Mouse (Mus musculus): Measurements from ENCODE around the gene C2cd5.

C2cd5 gene

DNA sequence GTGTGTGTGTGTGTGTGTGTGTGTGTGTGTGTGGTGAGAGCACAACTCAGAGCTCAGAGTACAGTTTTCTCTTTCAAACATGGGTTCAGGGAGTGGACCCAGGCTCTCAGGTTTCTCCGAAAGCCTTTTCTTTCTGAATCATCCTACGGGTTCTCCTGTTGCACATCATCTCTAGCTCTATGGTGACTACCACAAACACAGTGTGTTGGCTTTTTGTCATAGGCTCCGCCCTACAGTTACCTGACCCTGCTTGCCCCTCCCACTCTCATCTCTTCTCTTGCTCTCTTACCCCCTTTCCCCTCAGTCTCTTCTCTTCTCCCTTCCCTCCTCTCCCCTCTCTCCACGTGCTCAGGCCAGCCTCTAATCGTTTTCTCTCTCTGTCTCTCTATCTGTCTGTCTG, 15.6 kb upstream of the C2cd5 start:
- no peak for DNase-seq (ENCODE audit: low spot score in 2 of 2)

DNA sequence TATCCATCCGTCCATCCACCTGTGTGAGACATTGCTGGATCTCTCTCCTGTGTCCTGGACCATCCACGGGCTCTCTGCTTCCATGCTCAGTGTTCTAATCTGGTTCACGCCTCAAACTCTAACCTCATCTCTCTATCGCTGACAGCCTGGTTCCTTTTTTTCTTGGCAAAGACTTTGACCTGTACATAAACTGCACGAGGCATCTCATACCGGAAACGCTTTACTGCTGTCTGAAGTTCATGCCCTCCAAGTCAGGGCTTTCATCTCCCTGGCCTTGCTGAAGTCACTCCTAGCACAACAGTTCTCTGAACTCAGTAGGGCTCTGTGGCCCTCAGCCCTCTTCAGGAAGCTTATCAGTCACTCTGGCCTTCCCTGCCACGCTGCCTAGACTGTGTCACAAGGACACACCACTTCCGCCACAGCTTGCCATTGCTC, 15.1 kb upstream of the C2cd5 start:
- peak in 1 of 2 experiments; percentile 35 for DNase-seq (ENCODE audit: low spot score in 2 of 2)

DNA sequence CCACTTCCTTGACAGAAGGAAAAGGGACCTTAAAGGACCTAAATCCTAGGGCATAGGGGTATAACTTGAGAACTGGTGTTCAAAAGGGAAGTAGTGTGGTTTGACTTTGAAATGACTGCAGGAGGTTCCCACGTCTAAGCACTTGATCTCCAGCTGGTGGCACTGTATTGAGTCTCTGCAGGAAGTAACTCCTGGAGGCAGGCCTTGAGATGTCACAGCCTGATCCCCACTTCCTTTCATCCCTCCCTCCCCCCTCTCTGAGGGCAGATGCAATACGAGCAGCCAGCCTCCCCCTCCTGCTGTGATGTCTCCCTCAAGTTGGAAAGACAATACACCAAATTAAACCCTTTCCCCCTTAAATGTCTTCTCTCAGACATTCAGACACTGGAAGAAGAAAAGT, 14.6 kb upstream of the C2cd5 start:
- DNase-seq (ENCODE audit: low spot score in 2 of 2): peak in 1 of 2 experiments; percentile 35

DNA sequence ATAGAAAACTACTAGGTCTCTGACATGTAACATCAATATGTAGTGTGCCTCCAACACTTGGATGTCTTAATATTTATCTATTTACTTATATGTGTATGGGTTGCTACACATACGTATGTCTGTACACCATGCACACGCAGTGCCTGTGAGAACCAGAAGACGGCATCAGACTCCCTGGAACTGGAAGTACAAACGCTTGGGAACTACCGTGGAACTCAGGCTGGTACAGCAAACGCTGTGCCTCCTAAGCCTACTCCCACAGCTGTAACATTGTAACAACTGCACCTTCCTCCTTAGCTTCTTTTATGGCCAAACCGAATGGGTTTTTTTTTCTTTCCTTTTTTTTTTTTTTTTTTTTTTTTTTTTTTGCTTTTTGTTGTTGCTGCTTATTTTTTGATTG, 10.4 kb upstream of the C2cd5 start:
- no peak for DNase-seq (ENCODE audit: low spot score in 2 of 2)

DNA sequence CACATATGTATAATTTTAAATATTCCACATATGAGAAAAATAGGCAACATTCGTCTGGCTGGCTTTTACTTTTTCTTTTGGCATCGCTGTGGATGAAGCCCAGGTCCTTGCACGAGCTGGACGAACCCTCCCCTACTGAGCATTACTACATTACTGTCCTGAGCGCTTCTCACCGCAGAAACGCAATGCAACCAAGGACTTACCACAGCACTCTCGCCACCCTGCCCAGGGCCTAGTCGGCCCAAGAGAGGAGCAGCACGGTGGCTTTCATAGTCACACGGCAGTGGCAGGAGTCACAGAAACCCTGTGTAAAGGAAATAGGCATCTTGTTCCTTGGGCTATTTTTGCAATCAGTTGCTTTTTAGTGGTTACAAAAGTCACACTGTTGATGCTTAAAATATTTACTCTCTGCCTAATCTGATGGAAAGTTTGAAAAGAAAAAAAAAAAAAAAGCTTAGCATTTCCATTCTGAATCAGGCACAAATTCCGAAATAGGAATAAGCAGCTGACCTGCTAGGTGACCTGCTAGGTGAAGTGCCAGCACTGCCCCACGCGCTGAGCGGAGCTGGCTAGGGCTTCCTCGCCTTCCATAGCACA, 9.8 kb upstream of the C2cd5 start:
- DNase-seq (ENCODE audit: low spot score in 2 of 2): no peak

DNA sequence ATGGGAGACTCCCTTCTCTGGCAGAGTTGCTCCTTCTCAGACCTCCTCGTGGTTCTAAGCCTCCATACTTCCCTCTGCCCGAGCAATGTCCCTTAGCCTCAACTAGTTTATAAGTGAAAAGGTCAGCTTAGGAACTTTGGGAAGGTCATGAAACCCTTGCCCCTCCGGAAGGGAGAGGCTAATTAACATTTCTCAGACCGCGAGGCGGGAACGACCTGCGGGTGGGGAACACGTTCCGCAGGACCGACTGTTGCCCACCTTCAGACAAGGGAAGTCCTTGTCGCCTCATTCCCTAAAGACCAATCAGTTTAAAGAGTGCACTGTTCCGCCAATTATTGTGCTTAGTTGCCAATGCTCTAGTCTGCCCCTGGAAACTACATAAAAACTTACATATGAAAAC, 8.1 kb upstream of the C2cd5 start:
- no peak for DNase-seq (ENCODE audit: low spot score in 2 of 2)

DNA sequence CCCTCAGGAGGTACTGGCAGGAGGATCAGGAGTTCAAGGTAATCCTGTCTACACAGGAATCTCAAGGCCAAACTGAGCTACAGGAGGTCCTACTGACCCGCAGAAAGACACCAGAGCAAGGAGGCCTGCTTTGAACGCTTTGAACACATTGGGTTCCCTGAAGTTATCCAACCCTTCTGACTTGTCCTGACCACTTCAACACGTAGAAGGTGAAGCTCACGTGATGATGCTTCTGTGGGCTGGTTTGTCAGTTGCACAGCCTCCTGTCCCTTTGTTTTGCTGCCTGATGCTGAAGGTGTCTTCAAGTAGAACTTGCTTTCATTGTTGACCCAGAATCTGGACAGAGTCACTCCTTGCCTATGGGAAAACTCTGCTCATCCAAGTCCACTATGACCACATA, 7.7 kb upstream of the C2cd5 start:
- DNase-seq (ENCODE audit: low spot score in 2 of 2): no peak

DNA sequence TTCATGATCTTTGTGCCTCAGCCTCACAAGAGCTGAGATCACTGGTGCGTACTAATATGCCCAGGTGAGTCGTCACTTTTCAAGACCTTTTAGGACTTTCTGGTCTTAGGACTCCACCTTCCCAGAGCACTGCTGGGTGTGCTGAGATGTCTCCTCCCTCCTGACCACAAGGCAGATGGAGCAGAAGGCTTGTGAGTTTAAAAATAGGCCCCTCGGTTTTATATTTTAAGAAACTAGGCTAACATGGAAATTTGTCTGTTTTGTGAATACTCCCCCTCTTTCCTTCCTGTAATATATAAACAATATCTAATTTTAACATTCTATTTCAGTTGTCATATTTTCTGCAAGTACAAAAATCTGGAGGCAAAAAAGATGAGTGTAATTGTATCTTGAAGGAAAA, 5.8 kb upstream of the C2cd5 start:
- no peak for DNase-seq (ENCODE audit: low spot score in 2 of 2)

DNA sequence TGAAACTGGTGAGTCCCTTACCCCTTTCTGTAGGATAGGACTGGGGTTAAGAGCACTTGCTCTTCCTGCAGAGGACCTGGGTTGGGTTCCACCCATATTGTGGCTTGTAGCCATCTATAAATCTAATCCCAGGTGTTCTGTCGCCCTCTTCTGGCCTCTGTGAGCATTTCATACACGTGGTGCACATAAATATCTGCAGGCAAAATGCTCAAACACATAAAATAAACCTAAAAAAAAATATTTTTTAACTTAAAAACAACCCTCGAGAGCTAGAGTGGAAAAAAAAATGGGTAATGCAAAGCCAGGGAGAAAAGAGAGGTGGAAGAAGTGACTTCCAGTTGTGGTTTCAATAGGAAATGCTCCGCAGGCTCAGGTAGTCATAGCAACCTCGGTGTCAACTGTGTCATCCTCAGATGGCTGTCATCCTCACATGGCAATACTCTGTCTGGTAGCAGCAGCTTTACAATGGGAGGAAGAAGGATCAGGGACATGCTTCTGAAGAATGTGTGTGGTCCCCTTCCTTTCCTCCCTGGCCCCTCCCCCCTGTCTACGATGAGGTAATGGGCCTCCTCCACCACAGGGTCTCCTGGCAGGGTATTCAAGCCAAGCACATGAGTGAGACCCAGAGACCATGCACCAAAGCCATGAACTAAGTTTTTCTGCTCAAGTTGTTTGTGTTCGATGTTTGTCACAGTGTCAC, 4.2 kb upstream of the C2cd5 start:
- DNase-seq (ENCODE audit: low spot score in 2 of 2): no peak

DNA sequence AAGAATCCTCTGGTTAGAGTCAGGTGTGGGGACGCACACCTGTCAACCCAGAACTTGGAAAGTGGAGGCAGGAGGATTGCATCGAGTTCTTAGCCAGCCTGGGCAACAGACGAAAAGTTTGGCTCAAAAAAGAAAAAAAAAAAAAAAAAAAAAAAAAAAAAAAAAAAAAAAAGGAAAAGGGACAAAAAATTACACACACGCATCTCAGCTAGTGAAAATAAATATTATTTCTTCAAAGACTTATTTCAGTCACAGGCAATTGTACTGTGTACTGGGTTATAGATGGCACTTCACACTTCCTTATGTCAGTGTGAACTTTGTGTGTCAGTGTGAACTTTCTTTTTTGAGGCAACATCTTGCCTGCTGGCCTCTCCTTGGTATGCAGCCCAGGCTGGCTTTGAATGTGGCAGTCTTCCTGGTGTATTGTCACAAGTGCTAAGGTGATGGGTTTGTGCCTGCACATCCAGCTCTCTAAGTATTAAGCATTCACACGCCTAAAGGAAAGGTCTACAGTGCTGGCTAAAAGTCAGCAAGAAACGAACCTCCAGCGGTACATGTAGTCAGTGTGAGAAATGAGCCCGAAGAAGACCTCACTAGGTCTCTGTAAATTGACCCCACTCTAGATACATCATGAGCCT, 656 bp upstream of the C2cd5 start:
- DNase-seq (ENCODE audit: low spot score in 2 of 2): no peak

DNA sequence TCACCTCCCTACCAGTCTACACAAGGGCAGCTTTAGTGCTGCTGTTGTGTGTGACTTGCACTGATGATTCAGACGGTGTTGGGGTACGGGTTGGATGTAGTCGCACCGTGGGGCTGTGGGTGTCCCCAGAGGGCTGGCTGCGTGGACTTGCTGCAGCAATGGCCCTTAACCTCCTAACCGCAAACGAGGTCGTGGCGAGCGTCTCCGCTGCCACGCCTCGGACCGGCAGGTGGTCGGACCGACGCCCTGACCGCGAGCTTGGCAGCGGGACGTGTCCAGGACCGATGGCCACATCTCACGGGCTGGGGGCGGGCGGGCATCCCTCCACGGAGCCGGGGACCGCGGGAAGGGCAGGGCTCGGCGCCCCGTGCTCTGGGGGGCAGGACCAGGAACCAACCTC, 660 bp downstream of the C2cd5 start:
- DNase-seq (ENCODE audit: low spot score in 2 of 2): peak; percentile 55 to 84

DNA sequence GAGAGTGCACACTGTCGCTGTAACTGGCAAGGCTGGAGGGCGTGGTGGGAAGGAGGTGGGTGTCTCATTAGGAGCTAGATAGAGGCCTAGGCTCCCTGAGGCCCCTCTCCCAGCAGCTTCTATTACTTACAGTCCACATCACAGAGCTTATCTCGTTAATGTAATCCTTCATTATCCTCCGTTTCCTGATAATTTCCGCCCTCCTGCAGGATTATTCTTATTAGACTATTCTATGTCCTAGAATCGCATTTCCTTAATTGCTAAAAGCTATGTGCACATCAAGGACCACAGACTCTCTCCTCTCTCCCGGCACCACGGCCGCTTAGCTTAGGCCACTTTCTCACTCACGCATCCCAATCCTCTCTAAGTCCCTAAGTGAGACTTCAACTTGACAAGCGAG, 4.8 kb downstream of the C2cd5 start:
- DNase-seq (ENCODE audit: low spot score in 2 of 2): no peak

DNA sequence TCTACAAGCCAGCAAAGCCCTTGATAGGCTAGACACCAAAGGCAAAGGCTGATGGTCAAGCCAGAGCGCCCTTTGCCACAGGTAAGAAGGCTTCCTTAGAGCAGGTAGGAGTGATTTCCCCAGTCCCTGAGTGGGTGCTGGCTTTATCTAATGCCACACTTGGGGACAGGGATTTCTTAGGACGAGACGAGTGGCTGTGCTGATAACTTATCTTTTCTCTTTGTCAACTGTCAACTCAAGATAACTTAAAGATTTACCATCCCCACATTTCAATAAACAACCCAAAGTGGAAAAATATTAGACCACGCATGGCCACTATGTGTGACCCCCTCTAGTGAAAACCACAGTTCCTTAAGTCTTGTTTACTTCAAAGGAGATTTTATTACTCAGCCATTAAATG, 7.1 kb downstream of the C2cd5 start:
- DNase-seq (ENCODE audit: low spot score in 2 of 2): no peak

DNA sequence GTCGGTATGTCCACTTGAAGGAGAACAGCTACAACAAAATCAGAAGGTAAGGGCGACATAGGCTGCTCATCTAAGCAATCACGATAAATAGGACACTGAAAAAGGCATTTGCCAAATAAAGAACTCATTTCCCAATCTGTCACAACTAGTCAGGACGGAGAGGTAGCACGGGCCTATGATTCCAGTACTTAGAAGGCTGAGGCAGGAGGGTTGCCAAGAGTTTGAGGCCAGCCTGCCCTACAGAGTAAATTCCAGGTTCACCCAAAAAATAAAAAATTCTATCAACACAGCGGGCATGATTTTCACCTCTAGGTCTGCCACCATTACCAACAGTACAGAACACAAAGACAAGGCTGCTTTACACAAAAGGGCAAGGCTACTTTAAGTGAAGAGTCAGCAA, 8.9 kb downstream of the C2cd5 start:
- DNase-seq (ENCODE audit: low spot score in 2 of 2): no peak

DNA sequence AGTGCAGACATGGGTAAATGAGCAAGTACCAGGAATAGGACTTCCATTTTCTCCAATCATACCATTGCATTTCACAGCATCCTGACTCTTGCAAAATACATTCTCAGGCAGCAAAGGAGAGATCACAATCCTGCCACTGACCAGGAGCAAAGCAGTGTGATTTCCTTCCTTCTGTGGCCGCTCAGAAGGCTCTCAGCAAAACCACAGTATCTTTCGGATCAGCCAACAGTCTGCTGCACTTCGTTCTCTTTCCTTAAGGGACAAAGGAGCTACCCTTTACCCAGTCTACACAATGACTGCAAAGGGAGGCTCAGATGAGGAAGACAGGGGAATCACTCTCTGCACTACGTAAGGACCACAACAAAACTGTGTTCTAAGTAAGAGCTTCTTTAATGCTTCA, 12.6 kb downstream of the C2cd5 start:
- DNase-seq (ENCODE audit: low spot score in 2 of 2): no peak

DNA sequence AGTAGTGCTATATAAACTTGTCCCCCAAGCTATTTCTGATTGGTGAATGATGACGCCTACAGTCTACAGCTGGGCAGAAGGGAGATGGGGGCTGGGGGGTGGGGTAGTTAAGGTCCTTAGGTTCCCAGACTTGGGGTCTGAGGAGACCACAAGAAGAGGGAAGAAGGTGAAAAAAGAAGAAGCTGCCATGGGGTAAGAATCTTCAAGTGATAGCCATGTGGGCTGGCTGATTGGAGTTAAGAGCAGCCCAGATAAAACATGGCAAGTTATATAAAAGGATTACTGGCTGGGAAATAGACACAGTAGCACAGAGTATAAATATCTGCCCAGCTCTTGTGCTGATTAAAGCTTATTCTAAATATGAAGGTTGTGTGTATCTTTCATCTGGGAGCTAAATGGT, 14.0 kb downstream of the C2cd5 start:
- DNase-seq (ENCODE audit: low spot score in 2 of 2): no peak

DNA sequence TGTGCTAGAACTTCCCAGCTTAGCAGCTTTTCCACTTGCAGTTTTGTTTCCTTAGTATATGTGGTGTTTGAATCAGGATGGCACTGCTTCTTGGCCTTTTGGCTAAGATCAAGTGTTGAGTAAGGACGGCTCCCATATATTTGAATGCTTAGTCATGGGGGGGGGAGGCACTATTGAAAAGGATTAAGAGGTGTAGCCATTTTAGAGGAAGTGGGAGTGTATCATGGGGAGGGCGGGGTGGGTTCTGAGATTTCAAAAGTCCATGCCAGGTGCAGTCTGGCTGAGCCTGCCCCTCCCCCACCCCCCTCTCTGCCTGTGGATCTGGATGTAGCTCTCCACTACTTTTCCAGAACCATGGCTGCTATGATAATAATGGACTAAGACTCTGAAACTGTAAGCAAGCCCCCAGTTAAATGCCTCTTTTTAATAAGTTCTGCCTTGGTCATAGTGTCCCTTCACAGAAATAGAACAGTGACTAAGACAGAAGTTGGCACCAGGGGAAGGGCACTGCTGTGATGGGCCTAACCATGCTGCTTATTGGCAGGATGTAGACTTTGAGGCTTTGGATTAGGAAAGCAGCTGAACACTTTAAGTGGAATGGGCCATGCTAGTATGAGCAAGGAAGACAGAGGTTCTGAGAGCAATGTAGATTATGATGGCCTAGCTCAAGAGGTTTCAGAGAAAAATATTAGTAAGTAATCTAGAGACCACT, 15.5 kb downstream of the C2cd5 start:
- DNase-seq (ENCODE audit: low spot score in 2 of 2): no peak

DNA sequence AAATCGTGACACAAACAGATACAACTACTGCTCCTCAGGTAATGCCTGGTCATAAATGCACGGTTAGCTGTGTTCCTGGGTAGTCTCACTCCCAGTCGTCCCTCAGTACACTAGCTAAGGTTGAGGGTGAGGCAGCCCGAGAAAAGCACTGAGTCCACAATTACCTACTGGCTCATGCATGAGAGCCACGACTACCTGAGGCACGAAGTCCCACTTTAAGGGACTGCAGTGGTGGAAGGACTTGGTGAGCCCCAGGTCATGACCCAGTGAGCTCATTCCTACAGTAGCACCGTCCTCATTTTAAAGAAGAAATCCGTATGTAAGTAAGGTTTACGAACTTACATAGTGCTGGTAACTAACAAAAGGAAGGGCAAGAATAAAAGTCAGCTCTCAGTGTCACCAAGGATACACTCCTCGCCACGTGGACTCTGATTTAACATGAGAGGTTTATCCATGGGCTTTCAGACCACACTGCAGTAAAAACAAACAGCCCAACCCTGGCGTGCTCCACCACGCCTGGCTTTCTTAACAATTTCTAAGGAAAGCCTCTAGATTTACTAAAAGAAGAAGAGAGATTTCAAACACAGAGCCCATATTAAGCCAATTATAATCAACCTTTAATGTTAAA, 18.3 kb downstream of the C2cd5 start:
- peak in 1 of 2 experiments; percentile 52 for DNase-seq (ENCODE audit: low spot score in 2 of 2)

DNA sequence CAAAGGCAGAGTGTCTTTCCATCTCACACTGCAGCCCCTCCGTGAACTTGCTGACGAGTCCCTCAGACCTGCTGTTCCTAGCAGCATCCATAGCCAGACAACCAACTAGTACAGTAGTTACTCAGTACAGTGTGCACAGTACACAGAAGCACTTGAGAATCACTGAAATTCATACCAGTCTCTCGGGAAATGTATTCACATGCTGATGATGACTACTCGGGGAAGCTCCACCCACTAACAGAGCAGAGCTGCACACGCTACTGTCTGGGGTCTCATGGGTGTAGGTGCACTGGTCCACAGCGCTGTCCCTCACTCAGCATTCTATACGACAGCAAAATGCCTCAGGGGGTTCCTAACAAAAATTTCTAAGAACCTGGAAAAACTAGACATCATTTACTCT, 19.2 kb downstream of the C2cd5 start:
- DNase-seq (ENCODE audit: low spot score in 2 of 2): no peak

DNA sequence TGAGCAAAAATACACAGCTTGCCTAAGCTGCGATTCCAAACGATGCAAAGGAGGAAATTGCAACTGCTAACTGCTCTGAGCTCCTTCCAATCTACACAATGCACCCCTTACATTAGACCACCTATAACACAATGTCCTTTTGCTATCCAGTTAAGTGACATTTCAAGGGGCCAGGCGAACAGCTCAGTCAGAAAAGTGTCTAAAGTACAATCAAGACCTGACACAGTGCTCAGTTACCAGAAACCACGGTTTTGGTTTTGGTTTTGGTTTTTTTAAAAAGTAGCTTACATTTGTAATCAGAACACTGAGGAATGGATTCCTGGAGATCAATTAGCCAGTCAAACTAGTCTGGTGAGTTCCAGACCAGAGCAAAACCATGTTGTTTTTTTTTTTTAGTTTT, 20.8 kb downstream of the C2cd5 start:
- DNase-seq (ENCODE audit: low spot score in 2 of 2): no peak

DNA sequence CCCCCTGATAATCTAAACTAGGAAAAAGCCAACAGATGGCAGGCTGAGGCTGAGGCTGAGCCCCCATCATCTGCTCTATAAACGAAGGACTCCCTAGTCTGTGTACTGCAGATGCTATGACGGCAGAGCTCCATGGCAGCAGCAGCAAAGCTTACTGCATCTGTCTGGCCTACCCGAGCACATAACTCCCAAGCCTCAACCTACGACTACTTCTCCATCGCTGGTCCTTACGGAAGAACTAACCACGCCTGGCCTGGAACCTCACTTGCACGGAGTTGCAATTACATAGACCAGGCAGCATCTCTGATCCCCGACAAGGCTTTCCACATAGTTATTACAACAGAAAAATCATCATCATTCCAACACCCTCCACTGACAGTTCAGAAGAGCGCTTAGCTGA, 23.5 kb downstream of the C2cd5 start:
- DNase-seq (ENCODE audit: low spot score in 2 of 2): peak in 1 of 2 experiments; percentile 53

DNA sequence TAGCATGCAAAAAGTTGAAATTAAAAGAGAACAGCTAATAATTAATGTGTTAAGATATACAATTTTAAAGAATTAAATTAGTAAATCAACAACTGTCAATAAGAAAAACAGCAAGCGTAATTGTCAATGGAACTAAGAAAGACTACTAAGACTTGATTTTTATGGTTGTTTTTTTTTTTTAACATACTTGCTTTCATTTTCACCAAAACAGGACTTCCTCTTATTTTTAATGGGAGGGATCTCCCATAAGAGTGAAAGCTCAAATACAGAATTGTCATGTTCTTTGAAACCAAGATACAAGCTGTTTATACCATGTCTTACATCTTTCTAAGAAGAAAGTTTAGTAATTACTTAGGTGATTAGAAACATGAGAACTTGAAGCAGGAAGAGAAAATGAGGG, 26.0 kb downstream of the C2cd5 start:
- DNase-seq (ENCODE audit: low spot score in 2 of 2): no peak
